Mouse (Mus musculus) forebrain, embryonic 14.5 days (tissue): ENCODE measurements around the gene Cr2. TPM values are rescaled to one million over a fixed set of nuclear protein-coding genes. Genes with fewer than 3 reads are reported as not detected.
"Not testable (repeated sequence)": the region's sequence is repeated elsewhere in the genome, so short reads cannot be mapped to it uniquely, and the experiment has no call there.

Source experiments
- ATAC-seq: fragments of 200-750 bp; cut with Nextera tagmentation; 2 replicates; pipeline ENCODE4 v1.8.0; 2017; ENCODE audit warnings: mild to moderate bottlenecking, moderate library complexity
- DNase-seq: peaks from one replicate; pipeline ENCODE4 v3.0.0-alpha.2; 2015; ENCODE audit warnings: low spot score
- H3K27ac ChIP-seq: fragments of 300-500 bp; sonication (generic); 2 replicates; pipeline ENCODE4 v1.5.1; 2014; ENCODE audit warnings: low read depth, mild to moderate bottlenecking, control low read depth, low read length, moderate library complexity
- H3K27me3 ChIP-seq: fragments of 300-500 bp; sonication (generic); replicated peaks from 2 replicates; pipeline ENCODE4 v1.6.1; 2014; ENCODE audit warnings: low read length, control low read depth, mixed read lengths; ENCODE audit not compliant: control insufficient read depth, insufficient read depth
- H3K36me3 ChIP-seq: fragments of 300-500 bp; sonication (generic); 2 replicates; pipeline ENCODE4 v1.6.1; 2014; ENCODE audit warnings: low read length, control low read depth; ENCODE audit not compliant: control insufficient read depth, insufficient read depth
- H3K4me1 ChIP-seq: fragments of 300-500 bp; sonication (generic); 2 replicates; pipeline ENCODE4 v1.6.1; 2014; ENCODE audit warnings: antibody characterized with exemption, low read length, control low read depth; ENCODE audit not compliant: control insufficient read depth, insufficient read depth
- H3K4me2 ChIP-seq: fragments of 300-500 bp; sonication (generic); 2 replicates; pipeline ENCODE4 v1.6.1; 2014; ENCODE audit warnings: mild to moderate bottlenecking, control low read depth, low read length
- H3K4me3 ChIP-seq: fragments of 300-500 bp; sonication (generic); 2 replicates; pipeline ENCODE4 v1.5.1; 2014; ENCODE audit warnings: low read depth, low read length, control low read depth
- H3K9ac ChIP-seq: fragments of 300-500 bp; sonication (generic); 2 replicates; pipeline ENCODE4 v1.6.1; 2014; ENCODE audit warnings: mild to moderate bottlenecking, low read length, control low read depth, moderate library complexity
- H3K9me3 ChIP-seq: fragments of 300-500 bp; sonication (generic); replicated peaks from 2 replicates; pipeline ENCODE4 v1.6.1; 2016; ENCODE audit warnings: low read length, control low read depth, mixed read lengths; ENCODE audit not compliant: control insufficient read depth
- WGBS: fragments of 180-500 bp; shearing (Covaris S2); extraction: QIAGEN DNeasy Blood & Tissue Kit; methylation state at CpG from one replicate; pipeline ENCODE4 v1.1.7; 2014; 5-methylcytosine and 5-hydroxymethylcytosine counted together
- polyA plus RNA-seq: library from polyadenylated mRNA; unstranded; fragments of >200 nt; fragmentation: Nextera tagmentation; extraction: Ambion mirVana; gene quantifications from 2 replicates; pipeline ENCODE4 v1.2.1, GENCODE M21; 2014

The Cr2 gene
- 0.27 and 0.38 TPM in 2 replicates for polyA plus RNA-seq

- Histone ChIP-seq H3K27me3 (no peaks in the 10 kb centered on the region), H3K36me3 (no peaks in the 10 kb centered on the region), H3K9me3 (no peaks in the 10 kb centered on the region), H3K4me1 (peaks cover 2% of the 10 kb centered on the region; the same call in 1 of the 2 replicates), H3K9ac (peak within 1 kb of the TSS; percentile 48; the same call in 1 of the 2 replicates), H3K4me3 (peak within 1 kb of the TSS; percentile 21), H3K27ac (no peak within 1 kb of the TSS), H3K4me2 (peak within 1 kb of the TSS; percentile 58)
- 7% methylated on average over 20 of the region's 20 CpGs for WGBS
- peak; percentile 87 for DNase-seq
- peak; percentile 100 for ATAC-seq
Measured at GRCm38 (mm10) chr1:195175980-195176931, at the start of gene Cr2. TSS of gene Cr2 (minus strand) at chr1:195176716.

GRCm38 (mm10) chr1:195221781-195222180 lies 45.3 kb upstream of the Cr2 start:
- Histone ChIP-seq H3K4me3 (no peak overlapping the region), H3K9ac (no peak overlapping the region), H3K27me3 (no peaks in the 10 kb centered on the region), H3K36me3 (no peaks in the 10 kb centered on the region), H3K4me2 (no peak overlapping the region), H3K27ac (no peak overlapping the region), H3K9me3 (no peaks in the 10 kb centered on the region), H3K4me1 (no peaks in the 10 kb centered on the region)
- DNase-seq: no peak
- ATAC-seq: no peak
- WGBS: 68% methylated on average over 2 of the region's 2 CpGs

DNA sequence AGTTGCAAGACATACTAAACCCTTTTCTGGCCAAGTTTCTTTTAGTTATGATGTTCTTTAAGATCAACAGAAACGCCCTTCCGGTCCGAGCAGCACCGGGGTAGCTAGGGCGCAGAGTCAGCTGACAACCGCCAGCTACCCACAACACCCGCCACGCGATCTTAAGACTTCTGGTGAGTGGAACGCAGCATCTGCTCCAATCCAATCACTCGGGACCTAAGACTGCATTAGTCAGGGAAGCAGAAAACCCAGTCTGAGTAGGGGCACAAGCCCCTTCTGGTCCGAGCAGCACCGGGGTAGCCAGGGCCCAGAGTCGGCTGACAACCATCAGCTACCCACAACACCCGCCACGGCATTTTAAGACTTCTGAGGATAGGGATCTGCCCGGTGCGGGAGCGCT lies 36.3 kb upstream of the Cr2 start:
- H3K36me3 ChIP-seq, H3K4me3 ChIP-seq, ATAC-seq, H3K9ac ChIP-seq, H3K27ac ChIP-seq, H3K9me3 ChIP-seq, H3K4me2 ChIP-seq, H3K27me3 ChIP-seq, H3K4me1 ChIP-seq, DNase-seq: not testable (repeated sequence)
- 76% methylated on average over 19 of the region's 19 CpGs for whole genome bisulfite sequencing

GRCm38 (mm10) chr1:195184746-195185145 lies 8.2 kb upstream of the Cr2 start:
- no peak overlapping the region for H3K27ac ChIP-seq
- DNase-seq (no peak), ATAC-seq (no peak)
- H3K36me3 ChIP-seq: no peaks in the 10 kb centered on the region
- H3K4me1 ChIP-seq: no peaks in the 10 kb centered on the region
- no peaks in the 10 kb centered on the region for H3K27me3 ChIP-seq
- no peaks in the 10 kb centered on the region for H3K9me3 ChIP-seq
- H3K4me2 ChIP-seq: no peak overlapping the region
- H3K4me3 ChIP-seq: no peak overlapping the region
- H3K9ac ChIP-seq: no peak overlapping the region

DNA sequence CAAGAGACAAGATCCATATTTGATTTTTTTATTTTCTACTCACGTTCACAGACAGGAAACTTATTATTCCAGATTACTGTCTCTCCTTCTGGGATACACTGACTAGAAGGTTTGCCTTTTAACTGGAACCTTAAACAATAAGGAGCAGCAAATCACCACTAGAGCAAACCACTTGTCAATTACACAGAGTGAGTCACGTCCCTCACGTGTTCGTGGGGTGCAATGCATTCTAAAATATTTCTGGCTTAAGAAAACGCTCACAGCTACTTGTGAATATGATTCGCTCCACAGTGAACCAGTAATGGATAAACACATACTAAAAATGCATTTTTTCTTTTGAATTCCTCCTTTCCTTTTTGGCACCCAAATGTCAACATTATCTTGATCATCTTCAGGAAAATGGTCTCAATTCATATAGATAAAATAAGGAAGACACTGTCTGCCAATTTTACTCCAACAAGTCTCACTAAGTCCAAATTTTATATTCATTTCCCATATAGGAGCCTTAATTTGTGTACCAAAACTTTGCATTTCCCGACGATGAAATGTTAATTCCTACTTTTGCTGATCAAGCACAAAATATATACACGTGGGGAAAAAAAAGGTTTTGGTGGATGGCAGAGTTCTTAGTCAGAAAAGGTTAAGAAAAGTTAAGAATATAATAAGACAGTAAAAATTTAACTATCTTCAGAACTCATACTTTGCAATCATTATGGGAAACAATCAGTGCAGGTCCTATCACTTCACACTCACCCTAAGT lies 11.3 kb downstream of the Cr2 start:
- Histone ChIP-seq H3K27me3 (no peaks in the 10 kb centered on the region), H3K9ac (no peak overlapping the region)
- WGBS: 85% methylated on average over 9 of the region's 9 CpGs

DNA sequence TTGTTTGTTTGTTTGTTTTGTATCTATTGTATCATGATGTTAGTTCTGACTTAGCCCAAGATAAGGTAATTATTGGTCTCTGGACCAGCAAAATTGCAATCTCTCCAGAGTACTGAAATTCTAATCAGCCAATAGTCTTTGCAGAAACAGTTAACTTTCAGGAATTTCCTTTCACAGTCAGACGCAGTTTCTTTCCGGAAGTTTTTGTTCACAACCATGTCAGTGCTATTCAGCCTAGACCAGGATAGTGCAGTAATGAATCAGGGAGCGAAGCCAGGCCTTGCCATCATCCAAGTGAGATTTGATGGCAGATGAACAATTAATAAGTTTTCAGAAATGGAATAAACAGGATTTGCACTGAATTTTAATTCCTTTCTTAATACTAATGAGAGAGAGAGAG lies 44.4 kb downstream of the Cr2 start:
- Histone ChIP-seq H3K36me3 (no peaks in the 10 kb centered on the region; the same call in 1 of the 2 replicates), H3K27ac (no peak overlapping the region), H3K9me3 (no peaks in the 10 kb centered on the region), H3K27me3 (no peaks in the 10 kb centered on the region), H3K4me3 (peak overlapping the region; percentile 41; the same call in 1 of the 2 replicates), H3K4me2 (peak overlapping the region; percentile 58), H3K9ac (no peak overlapping the region), H3K4me1 (peaks cover 4% of the 10 kb centered on the region; the same call in 1 of the 2 replicates)
- DNase-seq (no peak), ATAC-seq (no peak)
- WGBS: 63% methylated on average over 3 of the region's 3 CpGs

More for the DNA sequence above, 11.3 kb downstream of the Cr2 start:
- DNase-seq: no peak
- no peak overlapping the region for H3K4me3 ChIP-seq
- no peak overlapping the region for H3K27ac ChIP-seq
- no peak overlapping the region for H3K4me2 ChIP-seq
- H3K36me3 ChIP-seq: no peaks in the 10 kb centered on the region
- no peak for ATAC-seq
- no peaks in the 10 kb centered on the region for H3K9me3 ChIP-seq
- no peaks in the 10 kb centered on the region for H3K4me1 ChIP-seq

DNA sequence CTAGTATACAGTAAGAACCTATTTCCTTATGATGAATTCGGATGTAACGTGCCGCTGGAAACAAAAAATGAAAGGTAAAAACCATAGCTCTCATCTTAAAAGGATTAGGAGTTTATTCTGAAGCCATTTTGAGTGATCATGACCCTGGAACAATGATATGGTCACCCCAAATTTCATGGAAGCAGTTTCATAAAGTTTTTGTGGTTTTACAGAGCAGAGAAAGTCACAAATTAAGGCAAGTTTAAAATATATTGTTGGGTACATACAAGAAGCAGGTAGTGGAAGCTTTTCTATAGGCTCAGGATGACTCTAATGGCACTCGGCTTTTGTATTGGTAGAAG lies 44.9 kb downstream of the Cr2 start:
- WGBS: 34% methylated on average over 4 of the region's 4 CpGs
- no peaks in the 10 kb centered on the region for H3K9me3 ChIP-seq
- DNase-seq (peak; percentile 8), ATAC-seq (no peak)
- H3K4me3 ChIP-seq: peak overlapping the region; percentile 41
- peak overlapping the region; percentile 58 for H3K4me2 ChIP-seq
- H3K27me3 ChIP-seq: no peaks in the 10 kb centered on the region
- H3K4me1 ChIP-seq: peaks cover 4% of the 10 kb centered on the region; the same call in 1 of the 2 replicates
- peak overlapping the region; percentile 89; the same call in 1 of the 2 replicates for H3K27ac ChIP-seq
- peak overlapping the region; percentile 75 for H3K9ac ChIP-seq
- peaks cover under 1% of the 10 kb centered on the region; the same call in 1 of the 2 replicates for H3K36me3 ChIP-seq

- Histone ChIP-seq H3K4me1 (peaks cover 4% of the 10 kb centered on the region; the same call in 1 of the 2 replicates), H3K4me2 (peak within 1 kb of the TSS; percentile 58), H3K27me3 (no peaks in the 10 kb centered on the region), H3K36me3 (peaks cover 3% of the 10 kb centered on the region; the same call in 1 of the 2 replicates), H3K27ac (peak within 1 kb of the TSS; percentile 89), H3K9me3 (no peaks in the 10 kb centered on the region), H3K9ac (peak within 1 kb of the TSS; percentile 75), H3K4me3 (peak within 1 kb of the TSS; percentile 41)
- ATAC-seq: peak; percentile 99
- peak; percentile 96 for DNase-seq
- WGBS: under 1% methylated on average over 31 of the region's 31 CpGs
Measured at GRCm38 (mm10) chr1:195130953-195131674, 45.4 kb downstream of the Cr2 start, which contains the start of gene Cr1l. TSS of gene Cr1l (minus strand) at chr1:195131586.
